Mouse (Mus musculus): ENCODE data around the gene Ggt6. TPM values are rescaled to one million over a fixed set of nuclear protein-coding genes. Genes with fewer than 3 reads are reported as not detected.

The Ggt6 gene
- polyA plus RNA-seq, 1 experiment from 2014 or later: 0.32 TPM

DNA sequence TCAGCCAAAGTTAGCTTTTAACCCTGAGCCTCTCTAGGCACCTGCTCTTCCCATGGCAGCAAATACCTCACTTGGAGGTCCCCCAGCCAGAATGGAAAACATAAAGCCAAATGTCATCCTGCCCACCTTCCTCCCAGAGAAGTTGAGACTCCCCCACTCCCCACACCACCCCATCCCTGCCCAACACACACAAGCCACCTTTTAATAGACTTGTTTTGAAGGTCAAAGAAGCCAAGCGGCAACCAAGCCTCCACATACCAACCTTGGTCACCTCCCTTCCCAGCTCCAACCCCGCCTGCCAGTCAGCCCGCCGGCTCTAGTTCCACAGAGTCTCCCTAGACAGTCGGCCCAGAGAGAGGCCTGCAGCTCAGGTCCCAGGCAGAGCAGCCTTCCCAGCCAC is 33.3 kb upstream of the Ggt6 start:
- H3K4me2 ChIP-seq (replicated peaks): no peak overlapping the region
- 0 out of 2 replicates have a peak, but pooled peaks cover 2% of the 10 kb centered on the region for H3K27me3 ChIP-seq
- no peak overlapping the region for H3K27ac ChIP-seq
- H3K36me3 ChIP-seq: no peaks in the 10 kb centered on the region
- H3K9me3 ChIP-seq (replicated peaks): no peaks in the 10 kb centered on the region
- 58% methylated on average over 5 of the region's 5 CpGs for WGBS
- H3K4me1 ChIP-seq: peaks cover 14% of the 10 kb centered on the region; the same call in 1 of the 2 replicates
- no peak for ATAC-seq (ENCODE audit: low FRiP score)
- H3K4me3 ChIP-seq: no peak overlapping the region
- H3K9ac ChIP-seq: no peak overlapping the region

DNA sequence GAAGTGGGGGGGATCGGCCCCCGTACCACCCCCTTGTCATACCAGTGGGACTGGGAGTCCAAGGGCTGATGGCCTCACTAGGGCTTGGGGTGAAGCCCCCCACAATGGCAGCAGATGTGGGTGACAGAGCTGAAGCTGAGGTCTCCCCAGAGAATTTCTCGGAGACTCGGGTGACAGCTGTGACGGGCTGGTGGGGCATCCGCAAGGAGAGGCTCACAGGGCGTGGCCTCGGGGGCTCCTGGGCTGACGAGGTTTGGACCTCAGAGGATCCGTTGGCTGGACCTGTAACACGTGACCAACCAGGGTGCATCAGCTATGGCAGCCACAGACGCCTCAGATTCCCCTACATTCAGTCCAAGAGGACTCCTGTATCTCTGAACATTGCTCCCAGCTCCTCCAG is 32.4 kb upstream of the Ggt6 start:
- Histone ChIP-seq H3K9me3 (replicated peaks) (no peaks in the 10 kb centered on the region), H3K4me3 (no peak overlapping the region), H3K4me2 (replicated peaks) (no peak overlapping the region), H3K9ac (no peak overlapping the region), H3K27ac (no peak overlapping the region), H3K4me1 (peaks cover 16% of the 10 kb centered on the region; the same call in 1 of the 2 replicates), H3K36me3 (no peaks in the 10 kb centered on the region), H3K27me3 (peaks cover 4% of the 10 kb centered on the region; the same call in 1 of the 2 replicates)
- ATAC-seq (ENCODE audit: low FRiP score): no peak
- 77% methylated on average over 12 of the region's 12 CpGs for WGBS

DNA sequence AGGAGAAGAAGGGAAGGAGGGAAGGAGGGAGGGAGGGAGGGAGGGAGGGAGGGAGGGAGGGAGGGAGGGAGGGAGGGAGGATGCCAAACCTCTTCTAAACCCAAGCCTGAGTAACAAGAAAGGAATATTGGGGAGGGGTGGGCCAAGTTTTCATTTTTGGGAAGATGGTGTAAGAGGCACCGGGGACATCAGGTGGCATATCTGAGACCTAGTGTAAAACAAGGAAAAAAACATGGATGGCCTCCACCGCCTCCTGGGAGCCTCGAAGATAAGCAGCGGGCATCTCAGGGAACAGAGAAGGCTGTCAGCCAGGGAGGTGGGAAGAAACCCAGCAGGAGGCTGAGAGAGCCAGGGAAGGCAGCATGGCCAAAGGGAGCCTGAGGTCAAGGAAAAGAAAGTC is 29.8 kb upstream of the Ggt6 start:
- no peak overlapping the region for H3K9ac ChIP-seq
- WGBS: 59% methylated on average over 4 of the region's 4 CpGs
- peaks cover 28% of the 10 kb centered on the region for H3K27me3 ChIP-seq
- H3K36me3 ChIP-seq: no peaks in the 10 kb centered on the region
- H3K27ac ChIP-seq: no peak overlapping the region
- H3K9me3 ChIP-seq (replicated peaks): no peaks in the 10 kb centered on the region
- ATAC-seq (ENCODE audit: low FRiP score): no peak
- no peak overlapping the region for H3K4me2 ChIP-seq (replicated peaks)
- H3K4me1 ChIP-seq: peaks cover 21% of the 10 kb centered on the region
- no peak overlapping the region for H3K4me3 ChIP-seq

DNA sequence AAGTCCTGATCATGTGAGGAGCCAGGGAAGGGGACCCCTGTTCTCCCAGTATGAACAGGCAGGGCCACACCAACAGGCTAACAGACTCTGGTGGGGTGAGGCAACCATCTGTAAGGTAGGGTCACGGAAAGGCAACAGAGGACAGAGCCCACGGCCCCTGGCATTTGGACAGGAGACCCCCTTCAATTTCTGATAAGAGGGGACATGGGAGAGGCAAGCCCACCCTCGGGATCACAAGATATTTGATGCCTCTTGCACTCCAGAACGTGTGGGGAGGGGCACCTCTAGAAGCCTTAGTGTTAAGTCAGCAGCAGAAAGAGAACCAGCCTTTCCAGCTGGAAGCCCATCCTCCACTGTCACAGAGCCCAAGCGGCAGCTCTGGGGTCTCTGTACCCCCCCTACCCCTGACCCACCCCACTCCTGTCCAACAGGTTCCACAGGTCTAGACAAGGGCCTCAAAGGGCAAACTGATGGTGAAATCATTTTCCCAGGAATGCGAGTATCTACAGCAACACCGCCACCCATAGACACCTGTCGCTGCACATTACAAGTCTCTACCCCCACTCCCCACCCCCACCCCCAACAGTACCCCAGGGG is 29.1 kb upstream of the Ggt6 start:
- Histone ChIP-seq H3K4me1 (peaks cover 25% of the 10 kb centered on the region), H3K4me2 (replicated peaks) (no peak overlapping the region), H3K9ac (no peak overlapping the region), H3K4me3 (no peak overlapping the region), H3K27ac (no peak overlapping the region), H3K27me3 (peaks cover 33% of the 10 kb centered on the region), H3K36me3 (no peaks in the 10 kb centered on the region), H3K9me3 (replicated peaks) (no peaks in the 10 kb centered on the region)
- no peak for ATAC-seq (ENCODE audit: low FRiP score)
- WGBS: 52% methylated on average over 8 of the region's 8 CpGs

DNA sequence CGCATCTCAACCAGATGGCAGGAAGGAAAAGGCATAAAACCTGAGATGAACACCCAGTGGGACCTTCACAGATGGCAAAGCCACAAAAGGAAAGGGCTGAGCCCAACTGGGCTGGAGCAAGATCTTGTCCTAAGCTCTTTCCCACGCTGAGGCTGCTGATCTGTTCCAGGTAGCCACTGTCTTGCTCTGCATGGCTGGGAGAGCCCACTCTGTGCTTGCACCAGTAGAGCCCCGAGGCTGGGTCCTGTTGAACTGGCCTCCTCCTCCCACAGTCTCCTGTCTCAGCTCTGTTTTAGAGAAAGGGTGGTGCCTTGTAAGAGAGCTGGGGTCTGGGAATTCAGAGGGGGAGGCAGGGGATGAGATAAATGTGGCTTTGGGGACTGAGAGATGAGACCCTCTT is 28.2 kb upstream of the Ggt6 start:
- WGBS: 22% methylated on average over 3 of the region's 3 CpGs
- Histone ChIP-seq H3K27ac (no peak overlapping the region), H3K4me3 (no peak overlapping the region), H3K4me2 (replicated peaks) (no peak overlapping the region), H3K4me1 (peaks cover 27% of the 10 kb centered on the region), H3K36me3 (no peaks in the 10 kb centered on the region), H3K27me3 (peaks cover 42% of the 10 kb centered on the region), H3K9me3 (replicated peaks) (no peaks in the 10 kb centered on the region), H3K9ac (no peak overlapping the region)
- ATAC-seq (ENCODE audit: low FRiP score): no peak

DNA sequence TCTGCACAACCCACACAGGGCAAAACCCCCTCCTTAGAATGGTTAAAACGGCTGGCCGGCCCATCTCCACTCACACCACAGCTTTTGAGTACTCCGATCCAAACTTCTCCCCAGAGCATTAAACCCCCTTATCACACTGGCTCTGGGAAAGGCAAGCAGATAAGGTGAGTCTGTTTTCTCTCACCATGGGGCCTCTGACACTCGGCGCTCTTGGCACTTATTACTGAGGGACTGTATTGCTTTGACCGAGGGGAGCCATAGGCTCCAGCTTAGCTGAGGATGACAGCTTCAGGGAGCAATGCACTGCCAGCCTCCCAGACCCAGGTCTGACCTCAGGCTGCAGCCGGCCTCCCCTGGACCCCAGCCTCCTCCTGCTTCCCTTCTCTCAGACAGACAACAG is 27.8 kb upstream of the Ggt6 start:
- Histone ChIP-seq H3K4me1 (peaks cover 27% of the 10 kb centered on the region), H3K4me3 (no peak overlapping the region), H3K36me3 (no peaks in the 10 kb centered on the region), H3K9me3 (replicated peaks) (no peaks in the 10 kb centered on the region), H3K27ac (no peak overlapping the region), H3K27me3 (peaks cover 47% of the 10 kb centered on the region), H3K4me2 (replicated peaks) (no peak overlapping the region), H3K9ac (no peak overlapping the region)
- 13% methylated on average over 7 of the region's 7 CpGs for WGBS
- no peak for ATAC-seq (ENCODE audit: low FRiP score)

DNA sequence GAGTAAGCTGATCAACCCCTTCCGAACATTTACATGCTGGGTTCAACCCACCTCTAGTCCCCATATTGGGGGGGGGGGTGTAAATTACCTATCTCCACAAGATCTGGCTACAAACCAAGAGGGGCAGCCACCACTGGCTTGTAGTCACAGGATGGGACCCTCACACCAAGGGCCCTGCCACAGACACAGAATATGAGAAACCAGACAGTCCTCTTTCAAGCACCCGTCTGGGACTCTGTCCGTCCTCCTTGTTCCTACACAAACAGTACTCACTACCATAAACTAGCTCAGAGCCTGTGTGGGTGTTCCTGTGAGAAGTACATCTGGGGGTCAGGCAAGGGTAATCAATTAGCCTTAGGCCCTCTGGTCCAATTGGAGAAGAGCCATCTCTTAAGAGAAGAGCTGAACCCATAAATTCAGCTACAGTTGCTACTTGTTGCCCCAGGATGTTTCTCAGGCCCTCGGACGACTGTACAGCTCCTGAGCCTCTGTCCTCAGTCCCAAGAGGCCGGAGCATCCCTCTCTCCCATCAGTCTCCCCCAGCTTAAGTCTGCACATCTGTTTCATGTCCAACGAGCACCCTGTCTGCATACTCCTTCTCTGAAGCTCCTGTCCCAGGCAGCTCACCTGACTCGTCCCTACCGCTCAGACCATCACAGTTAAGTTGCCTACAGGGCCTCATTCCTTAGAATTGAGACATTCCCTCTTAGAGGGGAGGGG is 26.7 kb upstream of the Ggt6 start:
- Histone ChIP-seq H3K4me1 (peaks cover 27% of the 10 kb centered on the region), H3K4me3 (no peak overlapping the region), H3K9me3 (replicated peaks) (no peaks in the 10 kb centered on the region), H3K36me3 (no peaks in the 10 kb centered on the region), H3K4me2 (replicated peaks) (no peak overlapping the region; the same call in 1 of the 2 replicates), H3K9ac (no peak overlapping the region), H3K27me3 (peaks cover 57% of the 10 kb centered on the region), H3K27ac (no peak overlapping the region)
- WGBS: 68% methylated on average over 9 of the region's 9 CpGs
- ATAC-seq (ENCODE audit: low FRiP score): no peak

DNA sequence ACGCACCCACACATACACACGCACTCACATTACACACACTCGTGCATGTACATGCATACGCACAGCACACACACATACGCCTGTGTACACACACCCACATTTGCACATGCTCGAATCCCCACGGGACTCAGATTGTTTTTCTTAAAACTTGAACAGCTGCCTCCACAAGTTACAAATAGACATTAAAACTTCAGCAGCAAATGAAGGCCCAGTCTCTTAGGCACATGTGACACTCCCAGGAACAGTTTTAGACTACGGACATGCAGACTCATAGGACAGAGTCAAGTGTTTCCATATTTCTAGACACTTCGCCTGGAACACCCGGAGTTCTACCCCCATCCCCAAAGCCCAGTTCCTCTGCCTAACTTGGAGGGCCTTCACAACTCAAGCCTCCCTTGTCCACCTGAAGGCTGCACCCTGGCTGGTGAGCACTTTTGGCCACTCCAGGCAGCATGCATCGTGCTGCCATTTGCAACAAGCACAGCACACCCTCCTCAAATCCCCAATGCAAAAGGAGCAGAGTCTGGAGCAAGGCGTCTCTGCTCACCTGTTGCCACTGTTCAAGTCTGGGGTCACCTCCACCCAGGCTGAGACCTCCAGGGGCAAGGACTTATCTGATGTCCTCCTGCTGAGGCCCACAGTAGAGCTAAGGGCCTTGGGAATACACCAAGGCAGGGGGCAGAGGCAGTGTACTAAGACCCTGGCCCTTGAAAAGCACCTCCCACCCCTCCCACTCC is 25.5 kb upstream of the Ggt6 start:
- H3K4me2 ChIP-seq (replicated peaks): peak overlapping the region; percentile 99
- ATAC-seq (ENCODE audit: low FRiP score): no peak
- H3K9ac ChIP-seq: no peak overlapping the region
- H3K27ac ChIP-seq: no peak overlapping the region
- WGBS: 75% methylated on average over 12 of the region's 12 CpGs
- peaks cover 27% of the 10 kb centered on the region for H3K4me1 ChIP-seq
- H3K27me3 ChIP-seq: peaks cover 59% of the 10 kb centered on the region
- H3K9me3 ChIP-seq (replicated peaks): no peaks in the 10 kb centered on the region
- H3K4me3 ChIP-seq: no peak overlapping the region
- no peaks in the 10 kb centered on the region for H3K36me3 ChIP-seq

DNA sequence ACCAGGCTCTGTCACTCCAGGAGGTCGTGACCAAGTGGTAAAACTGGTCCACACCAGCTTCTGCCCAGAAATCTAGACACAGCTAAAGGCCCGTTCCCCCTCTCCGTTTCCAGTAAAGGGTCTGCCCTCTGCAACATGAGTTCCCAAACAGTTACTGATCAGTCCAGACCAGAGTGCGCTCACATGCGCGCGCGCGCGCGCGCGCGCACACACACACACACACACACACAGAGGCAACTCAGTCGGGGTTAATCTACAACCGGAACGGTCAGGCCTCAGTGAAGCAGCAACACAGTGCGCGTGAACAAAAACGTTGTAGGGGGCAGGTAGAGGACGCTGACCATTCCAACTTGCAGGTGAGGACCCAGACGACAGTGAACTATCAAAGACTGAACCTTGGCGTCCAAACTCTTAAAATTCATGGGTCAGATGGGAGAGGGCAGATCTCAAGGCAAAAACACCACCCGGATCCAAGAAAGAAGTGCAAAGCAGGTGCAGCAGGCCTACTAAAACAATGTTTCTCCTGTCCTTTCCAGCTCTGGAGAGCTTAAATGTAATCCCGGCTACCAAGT is 24.7 kb upstream of the Ggt6 start:
- Histone ChIP-seq H3K4me2 (replicated peaks) (peak overlapping the region; percentile 99), H3K27me3 (peaks cover 59% of the 10 kb centered on the region), H3K36me3 (no peaks in the 10 kb centered on the region), H3K4me1 (peaks cover 27% of the 10 kb centered on the region), H3K4me3 (peak overlapping the region; percentile 64), H3K9me3 (replicated peaks) (no peaks in the 10 kb centered on the region), H3K9ac (peak overlapping the region; percentile 77; the same call in 1 of the 2 replicates), H3K27ac (no peak overlapping the region)
- no peak for ATAC-seq (ENCODE audit: low FRiP score)
- WGBS: 1% methylated on average over 25 of the region's 25 CpGs

DNA sequence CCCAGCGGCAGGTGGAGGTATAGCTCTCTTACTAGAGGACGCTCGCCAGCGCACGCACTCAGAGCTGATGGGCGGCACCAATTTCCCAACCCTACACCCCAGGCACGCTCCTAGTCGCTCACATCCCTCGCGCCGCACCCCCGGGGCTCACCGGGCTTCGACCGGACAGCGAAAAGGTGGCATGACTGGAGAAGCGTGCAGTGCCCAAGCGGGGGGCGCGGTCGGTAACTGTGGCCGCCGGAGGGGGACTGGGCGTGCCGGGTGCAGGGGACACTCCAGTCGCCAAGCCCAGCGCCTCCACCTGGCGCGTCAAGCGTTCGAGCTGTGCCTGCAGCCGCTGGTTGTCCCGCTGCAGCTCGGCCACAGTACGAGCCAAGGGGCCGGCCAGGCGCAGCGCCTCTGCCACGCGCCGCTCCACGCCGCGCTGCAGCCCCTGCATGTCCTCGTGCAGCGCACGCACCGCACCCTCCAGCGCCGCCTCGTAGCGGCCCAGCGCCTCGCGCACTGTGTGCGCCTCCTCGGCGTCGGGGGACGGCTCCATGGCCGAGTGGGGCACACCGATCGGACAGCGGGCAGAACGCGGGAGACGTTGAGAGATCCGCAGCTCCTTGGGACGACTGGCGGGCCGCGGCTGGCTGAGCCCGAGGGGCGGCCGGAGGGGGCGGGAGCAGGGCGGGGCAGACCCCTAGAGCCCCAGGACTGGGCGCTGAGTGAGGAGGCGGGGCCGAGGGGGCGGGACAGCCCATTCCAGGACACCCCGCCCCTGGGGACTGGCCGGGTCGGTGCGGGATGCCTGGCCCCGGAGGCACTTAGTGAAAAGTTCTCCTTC is 24.0 kb upstream of the Ggt6 start, which contains the start of gene Smtnl2:
TSS of gene Smtnl2 (minus strand) at position 621 of the 829 bp plus-strand sequence.
- Histone ChIP-seq H3K4me1 (peaks cover 26% of the 10 kb centered on the region), H3K27me3 (peaks cover 59% of the 10 kb centered on the region), H3K4me3 (peak within 1 kb of the TSS; percentile 64), H3K27ac (0 out of 2 replicates have a peak within 1 kb of the TSS, but pooled peaks have one; percentile 30), H3K9me3 (replicated peaks) (no peaks in the 10 kb centered on the region), H3K4me2 (replicated peaks) (peak within 1 kb of the TSS; percentile 99), H3K9ac (peak within 1 kb of the TSS; percentile 77), H3K36me3 (no peaks in the 10 kb centered on the region)
- WGBS: under 1% methylated on average over 84 of the region's 86 CpGs
- peak; percentile 81 for ATAC-seq (ENCODE audit: low FRiP score)

DNA sequence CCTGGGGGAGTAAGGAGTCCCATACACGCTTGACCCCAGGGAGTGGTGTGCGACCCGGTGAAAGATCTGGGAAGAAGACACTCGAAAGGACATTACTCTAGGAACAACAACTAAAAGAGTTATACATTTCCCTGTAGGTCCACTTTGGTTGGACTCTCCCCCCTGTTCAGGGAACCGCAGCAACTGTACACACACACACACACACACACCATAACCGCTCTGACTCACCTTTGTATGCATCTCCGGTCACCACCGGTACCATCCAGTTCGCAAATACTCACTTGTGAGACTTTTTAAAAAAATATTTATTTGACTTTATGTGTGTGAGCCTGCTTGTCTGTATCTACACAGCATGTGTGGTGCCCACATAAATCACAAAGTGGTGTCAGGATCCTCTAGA is 23.4 kb upstream of the Ggt6 start:
- ATAC-seq (ENCODE audit: low FRiP score): no peak
- H3K9me3 ChIP-seq (replicated peaks): no peaks in the 10 kb centered on the region
- H3K4me1 ChIP-seq: peaks cover 21% of the 10 kb centered on the region
- no peak overlapping the region for H3K27ac ChIP-seq
- H3K36me3 ChIP-seq: no peaks in the 10 kb centered on the region
- H3K9ac ChIP-seq: peak overlapping the region; percentile 77
- peak overlapping the region; percentile 99 for H3K4me2 ChIP-seq (replicated peaks)
- H3K27me3 ChIP-seq: peaks cover 58% of the 10 kb centered on the region
- peak overlapping the region; percentile 64 for H3K4me3 ChIP-seq
- WGBS: 30% methylated on average over 9 of the region's 9 CpGs
